Mouse (Mus musculus) embryo, embryonic 10 days (tissue): ENCODE data around the gene ccdc198.
"Not testable (repeated sequence)": the region's sequence is repeated elsewhere in the genome, so short reads cannot be mapped to it uniquely, and the experiment has no call there.

Experiments
- DNase-seq: peaks from one replicate; pipeline ENCODE4 v3.0.0-alpha.2; 2015; ENCODE audit warnings: low spot score

The ccdc198 gene

GRCm38 (mm10) chr14:49245126-49245714 lies at the start of gene ccdc198:
Gene ccdc198 (minus strand): TSS chr14:49245474.
- DNase-seq: no peak

GRCm38 (mm10) chr14:49293802-49294449 lies 48.7 kb upstream of the ccdc198 start:
- peak; percentile 46 for DNase-seq

- no peak for DNase-seq
Measured at GRCm38 (mm10) chr14:49290029-49290745, 44.9 kb upstream of the ccdc198 start.

- DNase-seq: no peak
Measured at GRCm38 (mm10) chr14:49283784-49284655, 38.7 kb upstream of the ccdc198 start.

GRCm38 (mm10) chr14:49278880-49279279 lies 33.6 kb upstream of the ccdc198 start:
- DNase-seq: no peak

- DNase-seq: not testable (repeated sequence)
Measured at GRCm38 (mm10) chr14:49278479-49278878, 33.2 kb upstream of the ccdc198 start.

GRCm38 (mm10) chr14:49277642-49278041 lies 32.4 kb upstream of the ccdc198 start:
- DNase-seq: no peak

- no peak for DNase-seq
Measured at GRCm38 (mm10) chr14:49275376-49275775, 30.1 kb upstream of the ccdc198 start.

GRCm38 (mm10) chr14:49265286-49266002 lies 20.2 kb upstream of the ccdc198 start:
- no peak for DNase-seq

- DNase-seq: no peak
Measured at GRCm38 (mm10) chr14:49241522-49241921, 3.8 kb downstream of the ccdc198 start.

- DNase-seq: peak; percentile 79
Measured at GRCm38 (mm10) chr14:49238206-49238605, 7.1 kb downstream of the ccdc198 start.

GRCm38 (mm10) chr14:49234788-49235515 lies 10.3 kb downstream of the ccdc198 start:
- peak; percentile 80 for DNase-seq

GRCm38 (mm10) chr14:49231845-49232244 lies 13.4 kb downstream of the ccdc198 start:
- DNase-seq: no peak

GRCm38 (mm10) chr14:49226986-49227385 lies 18.3 kb downstream of the ccdc198 start:
- DNase-seq: no peak

GRCm38 (mm10) chr14:49226471-49226870 lies 18.8 kb downstream of the ccdc198 start:
- no peak for DNase-seq

GRCm38 (mm10) chr14:49221771-49222170 lies 23.5 kb downstream of the ccdc198 start:
- DNase-seq: no peak

GRCm38 (mm10) chr14:49219466-49220022 lies 25.7 kb downstream of the ccdc198 start:
- not testable (repeated sequence) for DNase-seq

- DNase-seq: no peak
Measured at GRCm38 (mm10) chr14:49218677-49219076, 26.6 kb downstream of the ccdc198 start.

- DNase-seq: not testable (repeated sequence)
Measured at GRCm38 (mm10) chr14:49210215-49210614, 35.1 kb downstream of the ccdc198 start.

GRCm38 (mm10) chr14:49201073-49201778 lies 44.0 kb downstream of the ccdc198 start:
- no peak for DNase-seq
